Mouse (Mus musculus): ENCODE data around the gene 1700102P08Rik. TPM values are rescaled to one million over a fixed set of nuclear protein-coding genes. Genes with fewer than 3 reads are reported as not detected.

The 1700102P08Rik gene
- total RNA-seq, 2 experiments from 2014 or later: 0.86 to 1.2 TPM

DNA sequence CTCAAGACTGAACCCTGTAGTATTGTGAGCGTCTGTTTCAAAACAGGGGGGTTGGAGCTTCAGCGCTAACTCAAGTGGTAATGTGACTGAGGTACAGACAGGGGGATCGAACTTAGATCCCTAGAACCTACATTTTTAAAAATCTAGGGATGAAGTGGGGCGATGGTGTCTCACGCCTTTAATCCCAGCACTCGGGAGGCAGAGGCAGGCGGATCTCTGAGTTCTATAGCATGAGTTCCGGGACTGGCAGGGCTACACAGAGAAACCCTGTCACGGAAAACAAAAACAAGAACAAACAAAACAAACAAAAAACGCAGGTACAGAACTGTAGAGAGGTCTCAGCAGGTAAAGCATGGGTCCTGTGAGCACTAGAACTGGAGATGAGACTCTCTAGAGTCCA lies 64.3 kb downstream of the 1700102P08Rik start:
- DNase-seq (ENCODE audit: low spot score in 2 of 2): no peak

- no peak for DNase-seq (ENCODE audit: low spot score in 2 of 2)
Observed at GRCm38 (mm10) chr9:108459939-108460318, 67.3 kb downstream of the 1700102P08Rik start.

Other genes with a start within 250 kb of the 1700102P08Rik start
- 100 to 1,000 TPM; 203 to 219 TPM for gene Bsn, start 202.4 kb upstream of the 1700102P08Rik start, total RNA-seq (2021)
- 100 to 1,000 TPM; 119 to 120 TPM for gene Dag1, start 128.8 kb upstream of the 1700102P08Rik start, total RNA-seq (2021)
- gene Nicn1, start 102.4 kb upstream of the 1700102P08Rik start, total RNA-seq (2021): 10 to 100 TPM; 85.7 to 86.1 TPM
- gene Amt, start 96.0 kb upstream of the 1700102P08Rik start, total RNA-seq (2021): 10 to 100 TPM; 27.1 to 27.9 TPM
- 100 to 1,000 TPM; 189 to 198 TPM for gene Rhoa, start 86.7 kb upstream of the 1700102P08Rik start, total RNA-seq (2021)
- gene Tcta, start 86.6 kb upstream of the 1700102P08Rik start, total RNA-seq (2021): 10 to 100 TPM; 45.3 to 46.8 TPM
- gene Gpx1, start 53.9 kb upstream of the 1700102P08Rik start, total RNA-seq (2021): 10 to 100 TPM; 67.3 to 68.7 TPM
- gene Usp4, start 45.0 kb upstream of the 1700102P08Rik start, total RNA-seq (2021): 100 to 1,000 TPM; 111 to 121 TPM
- gene Ccdc36, start 35.7 kb downstream of the 1700102P08Rik start, total RNA-seq (2021): under 1 TPM in 1 of 2 experiments, not detected in 1; 0.14 TPM
- not detected for gene BC048562, start 43.7 kb downstream of the 1700102P08Rik start, total RNA-seq (2021)
- 10 to 100 TPM; 37.0 to 37.8 TPM for gene Ccdc71, start 67.7 kb downstream of the 1700102P08Rik start, total RNA-seq (2021)
- 10 to 100 TPM; 17.5 to 18.4 TPM for gene Klhdc8b, start 68.8 kb downstream of the 1700102P08Rik start, total RNA-seq (2021)
- gene Lamb2, start 86.9 kb downstream of the 1700102P08Rik start, total RNA-seq (2021): 10 to 100 TPM; 34.8 to 39.8 TPM
- gene Usp19, start 97.8 kb downstream of the 1700102P08Rik start, total RNA-seq (2021): 100 to 1,000 TPM; 123 to 128 TPM
- 10 to 100 TPM; 77.4 to 91.5 TPM for gene Qars, start 114.9 kb downstream of the 1700102P08Rik start, total RNA-seq (2021)
- gene Qrich1, start 124.0 kb downstream of the 1700102P08Rik start, total RNA-seq (2021): 100 to 1,000 TPM; 123 to 130 TPM
- 10 to 100 TPM; 61.3 to 70.1 TPM for gene Impdh2, start 167.5 kb downstream of the 1700102P08Rik start, total RNA-seq (2021)
- 10 to 100 TPM; 52.0 to 54.6 TPM for gene Ndufaf3, start 174.6 kb downstream of the 1700102P08Rik start, total RNA-seq (2021)
- 10 to 100 TPM; 76.0 to 86.5 TPM for gene Dalrd3, start 177.1 kb downstream of the 1700102P08Rik start, total RNA-seq (2021)
- gene Wdr6, start 185.9 kb downstream of the 1700102P08Rik start, total RNA-seq (2021): 100 to 1,000 TPM; 172 to 180 TPM
- 10 to 100 TPM; 64.2 to 64.5 TPM for gene P4htm, start 204.9 kb downstream of the 1700102P08Rik start, total RNA-seq (2021)

All from layer of hippocampus, postnatal 14 days (tissue).